Mouse (Mus musculus): Measurements from ENCODE around the gene 1700088E04Rik.

1700088E04Rik gene

DNA sequence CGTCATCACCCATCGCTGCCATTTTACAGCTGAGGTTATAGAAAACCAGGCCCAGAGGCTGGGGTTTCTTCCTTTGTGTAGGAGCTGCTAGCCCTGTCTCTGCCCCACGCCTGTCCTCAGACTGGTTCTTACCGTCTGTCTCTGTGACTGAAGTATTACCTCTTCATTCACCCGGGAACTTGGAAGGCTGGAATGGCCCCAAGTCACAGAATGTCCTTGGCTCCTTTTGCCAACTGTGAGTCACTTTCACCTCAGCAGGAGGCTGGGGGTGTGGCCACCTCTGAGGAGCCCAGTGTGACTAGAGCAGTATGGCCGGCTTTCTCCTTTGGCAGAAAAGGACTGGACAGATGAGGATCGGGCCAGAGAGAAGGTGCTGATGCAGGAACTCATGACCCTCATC, 9.6 kb downstream of the 1700088E04Rik start:
- no peak for DNase-seq (ENCODE audit: low spot score in 2 of 2)

- no peak for DNase-seq (ENCODE audit: low spot score in 2 of 2)
These were observed 10.3 kb downstream of the 1700088E04Rik start for GRCm38 (mm10) chr15:79130782-79131181.

- DNase-seq (ENCODE audit: low spot score in 2 of 2), result no peak
These were observed 11.7 kb downstream of the 1700088E04Rik start for GRCm38 (mm10) chr15:79129311-79129710.

DNA sequence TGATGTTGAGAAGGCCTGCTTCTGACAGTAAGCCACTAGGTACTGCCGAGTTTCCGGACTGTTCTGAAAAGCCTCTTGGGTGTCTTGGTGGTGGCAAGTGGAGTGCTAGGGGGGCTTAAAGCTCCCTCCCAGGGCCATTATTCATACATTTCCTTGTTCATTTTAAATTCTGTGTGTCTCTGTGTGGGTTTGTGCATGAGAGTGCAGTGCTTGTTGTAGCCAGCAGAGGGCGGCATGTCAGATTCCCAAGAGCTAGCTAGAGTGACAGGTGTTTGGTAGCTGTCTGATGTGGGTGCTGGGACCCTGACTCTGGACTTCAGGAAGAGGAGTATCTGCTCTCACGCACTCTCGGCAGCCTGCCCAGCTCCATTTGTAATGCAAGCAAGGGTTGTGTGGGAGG, 12.8 kb downstream of the 1700088E04Rik start:
- DNase-seq (ENCODE audit: low spot score in 2 of 2), result no peak

DNA sequence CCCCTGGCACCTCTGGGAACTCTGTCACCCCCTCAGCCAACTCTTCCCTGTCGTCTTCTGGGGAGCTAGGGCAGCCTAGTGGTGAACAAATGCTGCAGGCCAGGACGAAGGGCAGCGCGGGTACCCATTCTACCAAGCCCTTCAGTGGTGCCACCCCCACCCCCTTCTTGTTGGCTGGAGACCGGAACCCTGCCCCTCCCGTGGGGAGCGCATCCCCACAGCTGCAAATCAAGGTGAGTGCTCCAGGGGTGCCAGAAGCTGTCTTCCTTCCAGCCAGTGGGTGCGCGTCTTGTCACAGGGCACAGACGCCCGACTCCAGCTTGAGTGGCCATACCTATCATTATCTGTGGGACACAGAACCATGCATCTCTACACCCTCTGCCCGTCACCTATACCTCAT, 14.0 kb downstream of the 1700088E04Rik start:
- DNase-seq (ENCODE audit: low spot score in 2 of 2), result no peak

DNA sequence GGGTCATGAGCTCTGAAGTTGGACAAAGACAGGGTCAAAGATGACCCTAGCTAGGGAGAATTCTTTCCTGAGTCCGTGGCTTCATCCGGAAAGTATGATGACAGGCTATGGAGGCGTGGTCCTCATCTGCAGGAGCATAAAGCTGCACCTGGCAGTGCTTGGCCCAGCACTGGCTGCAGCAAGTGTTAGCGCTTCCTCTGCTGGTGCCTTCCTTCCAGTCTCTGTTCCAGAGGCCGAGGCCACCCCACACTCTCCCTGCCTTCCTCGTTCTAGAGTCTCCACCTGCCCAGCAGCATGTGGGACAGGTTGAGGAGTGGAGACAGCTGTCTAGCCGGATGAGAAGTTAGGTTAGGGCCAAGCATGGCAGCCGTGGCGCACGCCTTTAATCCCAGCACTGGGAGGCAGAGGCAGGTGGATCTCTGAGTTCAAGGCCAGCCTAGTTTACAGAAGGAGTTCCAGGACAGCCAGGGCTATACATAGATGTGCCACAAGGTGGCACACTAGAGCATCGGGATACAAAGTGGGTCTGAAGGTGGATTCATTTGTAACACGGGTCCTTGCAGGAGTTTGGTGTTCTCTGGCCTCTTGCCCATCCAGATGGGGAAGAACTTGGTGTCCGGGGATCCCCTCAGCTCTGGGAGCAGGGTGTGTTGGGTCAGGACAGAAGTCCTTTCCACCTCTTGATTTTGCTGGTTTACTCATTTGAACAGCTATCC, 14.7 kb downstream of the 1700088E04Rik start:
- peak; percentile 41 to 75 for DNase-seq (ENCODE audit: low spot score in 2 of 2)

DNA sequence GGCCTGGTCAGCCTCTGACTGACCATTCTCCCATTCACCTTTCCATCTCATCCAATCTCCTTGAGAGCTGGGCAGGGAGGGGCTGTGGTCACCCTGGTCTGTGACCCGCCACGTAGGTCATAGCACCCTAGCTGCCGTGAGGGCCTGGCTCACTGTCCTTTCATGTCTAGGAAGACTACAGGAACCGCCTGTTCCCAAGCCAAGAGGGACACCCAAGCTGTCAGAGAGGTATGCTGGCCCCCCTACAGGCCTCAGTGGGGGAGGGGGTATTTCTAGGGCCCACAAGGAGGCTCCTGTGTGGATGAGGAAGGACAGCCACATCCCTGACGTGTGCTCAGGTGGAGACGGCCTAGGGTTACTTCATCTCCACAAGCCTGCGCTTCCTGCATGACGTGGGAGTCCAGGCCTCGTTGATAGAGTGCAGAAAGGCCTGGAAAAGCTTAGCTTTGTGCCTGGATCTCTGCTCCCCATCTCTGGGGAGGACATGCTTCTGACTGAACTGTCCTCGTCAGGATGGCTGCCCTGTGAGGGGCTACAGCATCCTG, 16.6 kb downstream of the 1700088E04Rik start:
- DNase-seq (ENCODE audit: low spot score in 2 of 2), result no peak

- no peak for DNase-seq (ENCODE audit: low spot score in 2 of 2)
These were observed 17.3 kb downstream of the 1700088E04Rik start for GRCm38 (mm10) chr15:79123751-79124150.

GRCm38 (mm10) chr15:79122546-79122945, 18.5 kb downstream of the 1700088E04Rik start:
- DNase-seq (ENCODE audit: low spot score in 2 of 2), result no peak

DNA sequence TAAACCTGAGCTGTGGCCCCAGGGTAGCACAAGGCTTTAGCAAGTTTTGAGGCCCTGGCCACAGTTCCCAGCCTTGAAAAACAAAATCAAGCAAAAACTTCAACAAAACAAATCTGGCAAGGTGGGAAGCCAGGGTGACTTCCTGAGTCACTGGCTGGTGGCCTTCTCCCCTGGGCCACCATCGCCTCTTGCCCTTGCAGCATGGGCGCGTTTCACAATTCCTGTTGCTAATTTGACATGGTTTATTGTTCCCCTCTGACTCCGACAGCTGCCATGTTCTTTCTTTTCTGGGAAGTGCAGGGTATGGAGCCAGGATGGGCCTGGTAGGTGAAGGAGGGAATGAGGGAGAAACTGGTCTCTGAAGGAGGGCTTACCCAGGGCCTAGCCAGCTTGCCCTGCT, 18.9 kb downstream of the 1700088E04Rik start:
- no peak for DNase-seq (ENCODE audit: low spot score in 2 of 2)

DNA sequence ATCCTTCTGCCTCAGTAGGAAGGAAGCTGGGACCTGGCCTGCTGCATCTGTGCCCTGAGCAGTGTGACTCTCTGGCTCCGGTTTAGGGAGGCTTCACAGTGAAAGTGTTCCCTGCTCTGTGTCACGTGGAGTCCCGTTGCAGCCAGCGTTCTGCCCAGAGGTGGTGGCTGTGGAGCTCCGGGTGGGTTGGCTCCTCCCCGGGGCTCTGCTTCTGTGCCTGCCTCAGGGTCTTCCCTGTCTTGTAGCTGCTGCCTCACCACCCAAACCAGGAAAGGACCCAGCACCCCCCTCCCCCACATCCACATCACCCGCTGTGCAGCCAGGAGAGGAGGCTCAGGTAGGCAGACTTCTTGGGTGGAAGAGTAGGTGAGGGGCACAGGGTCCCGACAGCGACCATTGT, 21.6 kb downstream of the 1700088E04Rik start:
- no peak for DNase-seq (ENCODE audit: low spot score in 2 of 2)

GRCm38 (mm10) chr15:79115276-79115675, 25.8 kb downstream of the 1700088E04Rik start:
- DNase-seq (ENCODE audit: low spot score in 2 of 2), result no peak

- DNase-seq (ENCODE audit: low spot score in 2 of 2), result no peak
These were observed 29.3 kb downstream of the 1700088E04Rik start for GRCm38 (mm10) chr15:79111774-79112173.

- DNase-seq (ENCODE audit: low spot score in 2 of 2), result no peak
These were observed 30.5 kb downstream of the 1700088E04Rik start for GRCm38 (mm10) chr15:79110528-79110927.

DNA sequence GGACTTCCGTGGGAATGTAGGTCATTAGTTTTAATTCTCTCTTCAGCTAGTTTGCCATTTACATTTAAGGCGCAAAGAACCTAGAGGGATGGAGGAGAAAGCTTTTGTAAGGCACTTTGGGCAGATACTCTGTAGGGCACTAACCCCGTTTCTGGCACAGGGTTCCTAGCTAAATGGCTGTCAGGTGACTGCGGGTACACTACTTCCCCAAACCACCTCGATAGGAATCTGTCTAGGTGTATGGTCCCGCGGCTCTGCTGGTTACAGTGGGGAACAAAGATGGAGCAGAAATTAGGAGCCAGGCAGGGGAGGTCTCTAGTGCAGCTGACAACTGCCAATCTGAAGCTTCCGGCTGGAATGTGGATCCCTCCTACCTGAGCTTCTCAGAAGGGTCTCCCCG, 31.0 kb downstream of the 1700088E04Rik start:
- DNase-seq (ENCODE audit: low spot score in 2 of 2), result no peak

DNA sequence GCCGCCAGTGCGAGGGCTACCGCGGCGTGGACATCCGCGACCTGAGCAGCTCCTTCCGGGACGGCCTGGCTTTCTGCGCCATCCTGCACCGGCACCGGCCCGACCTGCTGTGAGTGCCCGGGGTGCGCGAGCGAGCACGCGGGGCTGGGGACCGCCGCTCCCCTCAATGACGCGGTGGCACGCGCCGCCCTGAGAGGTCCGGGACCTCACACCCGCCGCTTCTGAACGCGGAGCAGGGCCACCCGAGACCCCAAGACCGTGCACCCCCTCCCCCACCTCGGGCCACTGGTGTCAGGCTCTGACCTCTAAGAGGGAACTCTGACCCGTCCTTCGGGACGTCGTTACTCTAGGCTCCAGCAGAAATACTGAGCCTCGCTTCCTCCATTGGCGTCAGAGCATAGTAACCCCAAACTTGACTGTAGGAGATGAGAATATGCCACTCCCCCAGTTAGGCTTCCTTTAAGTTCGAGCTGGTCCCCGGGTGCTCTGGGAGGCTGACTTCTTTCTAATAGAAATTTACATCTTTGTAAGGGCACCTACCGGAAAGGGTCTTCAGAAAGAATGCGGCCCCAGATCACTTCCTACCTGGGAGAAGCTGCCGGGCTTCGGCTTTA, 31.6 kb downstream of the 1700088E04Rik start:
- peak in 1 of 2 experiments; percentile 29 for DNase-seq (ENCODE audit: low spot score in 2 of 2)

DNA sequence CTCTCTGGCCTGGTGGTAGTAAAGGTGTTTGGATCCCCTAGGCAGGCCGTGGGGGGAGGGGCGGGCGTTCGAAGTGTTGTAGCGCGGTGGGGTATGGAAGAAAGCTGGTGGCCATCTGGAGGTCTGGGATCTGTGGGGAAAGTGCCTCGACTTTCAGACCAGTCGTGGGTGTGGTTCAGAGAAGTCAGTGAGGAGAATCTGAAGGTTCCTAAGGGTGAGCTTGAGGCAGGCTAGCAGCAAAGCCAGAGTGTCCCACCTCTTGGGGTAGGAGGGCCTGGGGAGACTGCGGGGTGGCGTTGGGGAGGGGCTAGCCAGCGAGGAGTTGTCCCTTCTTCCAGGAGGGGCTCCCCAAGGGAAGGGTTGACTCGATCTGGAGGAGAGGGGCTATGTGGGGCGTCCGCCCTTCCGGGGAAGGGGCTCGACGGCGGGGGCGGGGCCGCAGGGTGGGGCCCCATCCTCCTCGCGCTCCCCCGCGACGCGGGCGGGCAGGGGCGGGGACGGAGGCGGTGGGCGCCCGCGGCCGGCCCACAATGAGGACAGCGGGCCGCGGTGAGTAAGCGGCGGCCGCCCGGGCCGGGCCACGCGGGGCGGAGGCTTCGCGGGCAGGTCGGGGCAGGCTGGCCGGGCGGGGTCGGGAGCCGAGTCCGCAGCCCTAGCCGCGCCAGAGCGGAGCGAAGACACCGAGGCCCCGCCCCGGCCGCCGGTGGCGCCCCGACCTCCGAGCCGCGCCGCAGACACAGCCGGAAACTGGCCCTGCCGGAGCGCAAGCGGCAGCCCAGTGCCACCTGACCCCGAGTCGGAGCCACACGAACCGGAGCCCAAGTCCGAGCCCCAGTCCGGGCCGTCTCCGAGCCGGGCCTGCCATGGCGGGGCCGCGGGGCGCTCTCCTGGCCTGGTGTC, 32.4 kb downstream of the 1700088E04Rik start, which contains the start of gene Micall1:
TSS of gene Micall1 (plus strand) at position 478 of the 900 bp plus-strand sequence.
- DNase-seq (ENCODE audit: low spot score in 2 of 2), result peak; percentile 70 to 88

DNA sequence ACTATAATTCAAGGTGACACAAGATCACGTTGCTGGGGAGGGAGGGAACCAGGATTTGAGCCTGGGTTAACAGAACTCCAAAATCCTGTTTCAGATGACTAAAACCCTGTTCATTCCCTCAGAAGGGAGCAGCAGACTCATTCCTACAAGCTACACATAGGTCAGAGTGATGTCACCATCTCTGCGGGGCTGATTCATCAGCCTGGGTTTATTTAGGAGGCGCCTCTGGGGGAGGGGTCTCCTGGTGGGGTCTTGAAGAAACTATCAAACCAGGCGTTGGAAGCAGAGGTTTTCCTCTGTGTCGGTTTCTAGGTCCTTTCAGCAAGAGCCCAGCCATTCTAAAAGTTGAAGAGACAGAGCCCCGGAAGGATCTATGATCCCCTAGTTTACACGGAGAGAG, 33.1 kb downstream of the 1700088E04Rik start:
- DNase-seq (ENCODE audit: low spot score in 2 of 2), result no peak

- DNase-seq (ENCODE audit: low spot score in 2 of 2), result no peak
These were observed 35.2 kb downstream of the 1700088E04Rik start for GRCm38 (mm10) chr15:79105804-79106203.

DNA sequence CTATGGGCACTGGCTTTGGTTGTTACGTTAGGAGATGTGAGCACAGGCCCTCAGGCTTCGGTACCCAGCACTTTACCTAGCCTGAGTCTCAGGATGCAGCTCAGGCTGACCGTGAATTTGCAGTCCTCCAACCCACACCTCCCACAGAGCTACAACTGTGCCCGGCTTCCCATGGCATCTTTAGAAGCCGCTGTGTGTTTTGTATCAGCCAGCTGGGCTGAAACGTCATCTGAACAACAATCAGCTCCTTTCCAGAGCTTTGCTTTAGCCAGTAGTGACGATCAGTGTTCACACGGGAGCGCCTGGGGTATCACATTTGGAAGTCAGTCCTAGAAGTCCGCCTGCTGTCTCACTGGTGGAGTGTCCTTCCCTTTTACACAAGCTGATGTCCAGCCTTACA, 37.8 kb downstream of the 1700088E04Rik start:
- DNase-seq (ENCODE audit: low spot score in 2 of 2), result no peak

GRCm38 (mm10) chr15:79101531-79101930, 39.5 kb downstream of the 1700088E04Rik start:
- no peak for DNase-seq (ENCODE audit: low spot score in 2 of 2)

DNA sequence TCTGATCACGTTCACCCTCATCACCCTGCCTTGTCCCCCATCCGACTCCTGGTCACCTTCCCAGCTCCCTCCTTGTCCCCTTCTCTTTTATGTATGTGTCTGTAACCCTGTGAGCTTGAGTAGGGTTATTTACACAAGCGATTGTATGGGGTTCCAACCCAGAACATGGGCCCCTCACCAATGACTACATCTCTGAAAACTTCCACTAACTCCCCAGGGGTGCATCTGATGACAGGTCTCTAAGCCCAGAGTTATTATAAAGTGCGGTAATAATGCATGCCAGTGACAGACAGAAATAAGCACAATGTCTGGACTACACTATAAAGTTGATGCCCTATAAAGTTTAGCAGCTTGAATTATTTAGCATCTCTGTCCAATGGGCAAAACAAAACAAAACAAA, 40.7 kb downstream of the 1700088E04Rik start:
- no peak for DNase-seq (ENCODE audit: low spot score in 2 of 2)

Measured in spleen, postnatal 4 days (tissue).